Mouse (Mus musculus): ENCODE measurements around the gene Sirt5.

DNA sequence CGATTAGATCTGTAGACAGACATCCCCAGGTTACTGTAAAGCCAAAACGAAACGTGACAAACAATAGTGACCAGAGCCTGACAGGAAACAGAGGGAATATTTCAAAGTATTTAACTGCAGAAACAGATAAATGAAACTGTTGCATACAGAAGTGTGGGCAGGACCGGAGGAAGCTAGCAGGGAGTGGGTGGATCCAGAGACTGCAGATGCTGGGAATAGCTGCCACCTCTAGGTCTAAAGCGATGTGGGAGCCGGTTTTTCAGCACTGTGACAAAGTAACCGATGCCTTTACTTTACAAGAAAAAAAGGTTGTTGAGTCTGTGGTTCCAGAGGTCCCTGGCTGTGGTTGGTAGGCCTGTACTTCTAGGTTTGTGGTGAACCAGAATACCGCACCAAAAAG, 27.3 kb upstream of the Sirt5 start:
- no peak for TF ChIP-seq CTCF (IDR thresholded peaks at IDR 0.05; ENCODE audit: low read depth, low read length)
- no peak for TF ChIP-seq POLR2A (IDR thresholded peaks at IDR 0.05; ENCODE audit: borderline replicate concordance, low read depth, low read length)

Data from bone marrow macrophage, adult 2 months (primary cell).